Mouse (Mus musculus) lung, postnatal 4 days (tissue): ENCODE data around the gene Trmt5.

Experiments
- DNase-seq, 2 experiments: peaks; one replicate each; pipeline ENCODE4 v3.0.0; 2021

The Trmt5 gene

GRCm38 (mm10) chr12:73286287-73287092, at the start of gene Trmt5, which contains the start of gene Slc38a6:
Gene Trmt5, minus strand, starts transcription at chr12:73286710.
Gene Slc38a6, plus strand, starts transcription at chr12:73286779.
- peak; percentile 93 to 95 for DNase-seq

- DNase-seq, result no peak
These were observed 47.6 kb upstream of the Trmt5 start for GRCm38 (mm10) chr12:73334051-73334551.

GRCm38 (mm10) chr12:73332701-73333100, 46.2 kb upstream of the Trmt5 start:
- DNase-seq, result no peak

- no peak for DNase-seq
These were observed 43.7 kb upstream of the Trmt5 start for GRCm38 (mm10) chr12:73330236-73330635.

- DNase-seq, result no peak
These were observed 42.1 kb upstream of the Trmt5 start for GRCm38 (mm10) chr12:73328448-73329167.

GRCm38 (mm10) chr12:73327381-73327780, 40.9 kb upstream of the Trmt5 start:
- DNase-seq, result no peak

GRCm38 (mm10) chr12:73325617-73326016, 39.1 kb upstream of the Trmt5 start:
- DNase-seq, result peak in 1 of 2 experiments; percentile 31

- no peak for DNase-seq
These were observed 38.7 kb upstream of the Trmt5 start for GRCm38 (mm10) chr12:73325181-73325580.

GRCm38 (mm10) chr12:73324742-73325141, 38.2 kb upstream of the Trmt5 start:
- peak; percentile 50 to 56 for DNase-seq

- peak; percentile 46 to 51 for DNase-seq
These were observed 37.7 kb upstream of the Trmt5 start for GRCm38 (mm10) chr12:73324180-73324586.

GRCm38 (mm10) chr12:73317706-73318686, 31.5 kb upstream of the Trmt5 start:
- DNase-seq, result no peak

- DNase-seq, result no peak
These were observed 22.2 kb upstream of the Trmt5 start for GRCm38 (mm10) chr12:73308711-73309110.

- no peak for DNase-seq
These were observed 21.2 kb upstream of the Trmt5 start for GRCm38 (mm10) chr12:73307750-73308149.

- no peak for DNase-seq
These were observed 18.1 kb upstream of the Trmt5 start for GRCm38 (mm10) chr12:73304636-73305035.

GRCm38 (mm10) chr12:73300531-73300930, 14.0 kb upstream of the Trmt5 start:
- DNase-seq, result no peak

GRCm38 (mm10) chr12:73298621-73299020, 12.1 kb upstream of the Trmt5 start:
- DNase-seq, result no peak

GRCm38 (mm10) chr12:73295505-73296140, 9.1 kb upstream of the Trmt5 start:
- peak; percentile 15 to 33 for DNase-seq

- DNase-seq, result no peak
These were observed 8.4 kb upstream of the Trmt5 start for GRCm38 (mm10) chr12:73294884-73295283.

GRCm38 (mm10) chr12:73288626-73289025, 2.1 kb upstream of the Trmt5 start:
- DNase-seq, result no peak

GRCm38 (mm10) chr12:73287609-73288008, 1.1 kb upstream of the Trmt5 start:
- DNase-seq, result peak; percentile 23 to 43

GRCm38 (mm10) chr12:73274921-73275320, 11.6 kb downstream of the Trmt5 start:
- no peak for DNase-seq

- no peak for DNase-seq
These were observed 16.6 kb downstream of the Trmt5 start for GRCm38 (mm10) chr12:73269933-73270332.
